Mouse (Mus musculus) spleen, postnatal 4 days (tissue): Measurements from ENCODE around the gene H2al1g.
"Not testable (repeated sequence)": the region's sequence is repeated elsewhere in the genome, so short reads cannot be mapped to it uniquely, and the experiment has no call there.

ENCODE experiments used
- DNase-seq, 2 experiments: peaks; one replicate each; pipeline ENCODE4 v3.0.0; 2022; ENCODE audit warnings: low spot score in 2 of 2

H2al1g gene

DNA sequence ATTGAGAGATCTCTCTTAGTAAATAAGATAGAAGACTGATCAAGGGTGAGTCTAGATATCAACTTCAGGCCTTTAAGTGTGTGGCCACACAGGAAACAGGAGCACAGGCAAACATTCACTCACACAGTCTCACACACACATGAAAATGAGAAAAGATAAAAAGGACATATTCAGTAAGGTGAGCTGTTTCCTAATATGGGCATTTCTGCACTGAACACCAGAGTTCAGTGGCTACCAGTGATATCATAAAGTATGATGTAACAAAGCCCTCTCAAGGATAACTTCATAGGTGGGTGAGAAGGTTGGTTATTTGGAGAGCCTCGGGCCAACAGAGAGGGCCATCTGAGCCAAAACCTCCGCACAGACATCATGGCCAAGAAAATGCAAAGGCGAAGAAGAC lies at the start of gene H2al1g:
Gene H2al1g (plus strand): TSS at position 301 of the 400 bp plus-strand sequence.
- DNase-seq = not testable (repeated sequence)

DNA sequence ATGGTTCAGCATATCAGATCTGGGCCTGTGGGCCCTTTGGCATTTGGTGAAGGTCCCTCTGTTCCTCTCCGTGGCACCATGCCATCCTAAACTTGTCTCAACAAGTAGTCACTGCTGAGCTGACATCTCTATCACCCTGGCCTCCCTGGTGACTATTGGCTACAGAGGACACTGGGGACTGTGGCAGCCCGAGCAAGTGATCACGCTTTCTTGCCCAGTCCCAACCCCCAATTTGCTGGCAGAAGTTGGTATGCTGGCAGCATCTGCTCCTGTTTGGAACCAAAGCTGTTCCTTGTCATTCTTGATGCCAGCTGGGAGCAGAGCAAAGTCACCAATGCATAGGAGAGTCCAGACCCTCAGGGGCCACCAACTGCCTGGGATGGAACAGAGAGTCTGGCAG lies 49.0 kb upstream of the H2al1g start:
- no peak for DNase-seq

DNA sequence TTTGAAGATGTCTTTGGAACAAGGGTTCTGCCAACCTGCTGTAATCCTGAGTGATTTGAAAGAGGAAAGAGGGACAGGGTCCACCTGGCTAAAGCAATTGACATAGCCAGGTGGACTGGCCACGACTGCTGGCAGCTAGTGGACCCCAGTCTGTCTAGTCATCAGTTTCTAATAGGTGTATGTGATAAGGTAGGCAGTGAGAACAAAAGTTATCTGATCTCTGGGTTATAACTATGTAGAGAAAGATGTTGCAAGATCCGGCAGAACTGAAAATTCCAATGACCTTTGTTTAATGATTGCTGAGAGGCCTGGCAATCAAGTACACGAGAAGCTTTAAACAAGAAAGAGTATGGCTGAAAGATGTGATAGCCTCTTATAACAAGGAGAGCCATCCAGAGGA lies 44.9 kb upstream of the H2al1g start:
- no peak for DNase-seq

DNA sequence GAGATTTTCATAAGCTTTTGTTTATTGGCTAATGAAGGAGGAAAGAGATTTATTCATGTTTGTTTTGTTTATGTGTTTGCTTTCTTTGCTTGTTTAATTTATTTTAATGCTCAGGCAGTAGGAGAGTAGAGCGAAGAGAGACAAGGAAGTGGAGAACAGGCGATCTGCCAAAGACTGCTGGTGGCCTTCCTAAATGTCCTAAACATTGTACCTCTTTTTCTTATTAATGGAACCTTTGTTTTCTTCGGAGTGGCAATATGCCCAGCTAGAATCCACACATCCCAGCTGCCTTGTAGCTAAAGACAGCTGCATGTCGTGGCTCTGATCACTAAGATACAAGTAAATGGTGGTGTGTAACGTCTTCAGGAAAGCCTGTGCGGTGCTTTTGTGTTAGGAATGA lies 41.0 kb upstream of the H2al1g start:
- no peak for DNase-seq

DNA sequence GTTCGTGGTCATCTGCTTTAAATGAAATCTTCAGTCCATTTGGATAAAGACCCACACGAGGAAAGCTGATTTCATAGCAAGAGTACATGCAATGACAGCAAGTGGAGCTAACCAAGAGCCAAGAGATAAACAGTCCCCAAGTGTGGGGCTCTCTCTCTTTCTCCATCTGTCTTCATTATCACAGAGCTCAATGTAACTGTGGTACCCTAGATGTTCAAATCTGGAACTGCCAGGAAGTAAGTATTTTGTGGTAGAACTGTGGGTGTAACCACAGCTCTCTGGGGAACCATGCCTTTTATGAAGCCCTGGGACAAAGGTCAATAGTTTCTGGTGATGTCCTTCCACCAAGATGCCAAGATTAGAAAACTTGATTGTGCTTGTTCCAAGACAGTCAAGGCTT lies 37.3 kb upstream of the H2al1g start:
- no peak for DNase-seq

DNA sequence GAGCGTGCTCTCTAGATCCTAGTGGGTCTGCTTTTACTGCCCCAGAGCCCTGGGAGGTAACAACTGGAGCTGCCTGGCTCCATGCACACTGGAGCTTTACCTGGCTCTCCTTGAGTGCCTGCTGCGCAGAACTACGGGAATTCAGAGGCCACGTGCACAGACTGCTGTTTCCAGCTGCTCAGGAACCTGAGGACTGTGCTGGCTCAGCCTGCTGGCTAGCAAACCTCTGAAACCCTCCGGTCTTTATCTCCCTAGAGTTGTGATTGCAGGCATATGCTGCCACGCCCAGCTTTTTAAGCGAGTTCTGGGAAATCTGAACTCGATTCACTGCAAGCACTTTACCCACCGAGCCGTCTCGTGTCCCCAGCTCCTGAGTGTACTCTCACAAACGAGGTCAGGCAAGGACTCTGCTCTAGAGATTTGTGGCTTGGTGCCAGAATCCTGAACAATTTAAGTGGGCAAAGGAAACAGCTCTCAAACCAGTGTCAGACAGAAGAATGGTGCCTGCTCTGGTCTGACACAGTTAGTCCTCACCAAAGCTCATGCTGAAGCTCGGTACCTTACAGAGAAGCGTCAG lies 29.7 kb upstream of the H2al1g start:
- no peak for DNase-seq

DNA sequence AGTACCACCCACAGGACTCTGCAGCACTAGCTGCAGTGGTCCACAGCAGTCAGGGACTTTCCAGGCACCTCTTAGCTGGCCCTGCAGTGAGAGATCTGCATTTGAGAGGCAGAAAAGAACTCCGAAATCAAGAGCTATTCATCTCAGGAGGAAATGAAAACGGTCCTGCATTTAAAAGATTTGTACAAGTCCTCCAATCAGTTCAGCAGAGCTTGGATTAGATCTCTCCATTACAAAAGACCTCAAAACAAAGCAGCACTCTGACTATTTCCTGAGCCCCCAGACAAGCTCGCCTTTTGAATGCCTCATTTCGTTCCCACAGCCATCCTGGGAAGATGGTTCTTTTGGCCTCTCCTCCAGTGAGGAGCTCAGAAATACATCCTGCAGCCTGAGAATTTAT lies 28.8 kb upstream of the H2al1g start:
- no peak for DNase-seq

DNA sequence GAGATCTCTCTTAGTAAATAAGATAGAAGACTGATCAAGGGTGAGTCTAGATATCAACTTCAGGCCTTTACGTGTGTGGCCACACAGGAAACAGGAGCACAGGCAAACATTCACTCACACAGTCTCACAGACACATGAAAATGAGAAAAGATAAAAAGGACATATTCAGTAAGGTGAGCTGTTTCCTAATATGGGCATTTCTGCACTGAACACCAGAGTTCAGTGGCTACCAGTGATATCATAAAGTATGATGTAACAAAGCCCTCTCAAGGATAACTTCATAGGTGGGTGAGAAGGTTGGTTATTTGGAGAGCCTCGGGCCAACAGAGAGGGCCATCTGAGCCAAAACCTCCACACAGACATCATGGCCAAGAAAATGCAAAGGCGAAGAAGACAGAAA lies 19.1 kb upstream of the H2al1g start, which contains the start of gene H2al1a:
Gene H2al1a (plus strand): TSS at position 301 of the 400 bp plus-strand sequence.
- DNase-seq = not testable (repeated sequence)

DNA sequence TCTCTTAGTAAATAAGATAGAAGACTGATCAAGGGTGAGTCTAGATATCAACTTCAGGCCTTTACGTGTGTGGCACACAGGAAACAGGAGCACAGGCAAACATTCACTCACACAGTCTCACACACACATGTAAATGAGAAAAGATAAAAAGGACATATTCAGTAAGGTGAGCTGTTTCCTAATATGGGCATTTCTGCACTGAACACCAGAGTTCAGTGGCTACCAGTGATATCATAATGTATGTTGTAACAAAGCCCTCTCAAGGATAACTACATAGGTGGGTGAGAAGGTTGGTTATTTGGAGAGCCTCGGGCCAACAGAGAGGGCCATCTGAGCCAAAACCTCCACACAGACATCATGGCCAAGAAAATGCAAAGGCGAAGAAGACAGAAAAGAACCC lies 15.9 kb upstream of the H2al1g start, which contains the start of gene H2al1b:
Gene H2al1b (plus strand): TSS at position 301 of the 400 bp plus-strand sequence.
- DNase-seq = not testable (repeated sequence)

DNA sequence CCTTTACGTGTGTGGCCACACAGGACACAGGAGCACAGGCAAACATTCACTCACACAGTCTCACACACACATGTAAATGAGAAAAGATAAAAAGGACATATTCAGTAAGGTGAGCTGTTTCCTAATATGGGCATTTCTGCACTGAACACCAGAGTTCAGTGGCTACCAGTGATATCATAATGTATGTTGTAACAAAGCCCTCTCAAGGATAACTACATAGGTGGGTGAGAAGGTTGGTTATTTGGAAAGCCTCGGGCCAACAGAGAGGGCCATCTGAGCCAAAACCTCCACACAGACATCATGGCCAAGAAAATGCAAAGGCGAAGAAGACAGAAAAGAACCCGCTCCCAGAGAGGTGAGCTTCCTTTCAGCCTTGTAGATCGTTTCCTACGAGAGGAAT lies 12.7 kb upstream of the H2al1g start, which contains the start of gene H2al1c:
Gene H2al1c (plus strand): TSS at position 301 of the 400 bp plus-strand sequence.
- DNase-seq = not testable (repeated sequence)

DNA sequence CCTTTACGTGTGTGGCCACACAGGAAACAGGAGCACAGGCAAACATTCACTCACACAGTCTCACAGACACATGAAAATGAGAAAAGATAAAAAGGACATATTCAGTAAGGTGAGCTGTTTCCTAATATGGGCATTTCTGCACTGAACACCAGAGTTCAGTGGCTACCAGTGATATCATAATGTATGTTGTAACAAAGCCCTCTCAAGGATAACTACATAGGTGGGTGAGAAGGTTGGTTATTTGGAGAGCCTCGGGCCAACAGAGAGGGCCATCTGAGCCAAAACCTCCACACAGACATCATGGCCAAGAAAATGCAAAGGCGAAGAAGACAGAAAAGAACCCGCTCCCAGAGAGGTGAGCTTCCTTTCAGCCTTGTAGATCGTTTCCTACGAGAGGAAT lies 9.5 kb upstream of the H2al1g start, which contains the start of gene H2al1d:
Gene H2al1d (plus strand): TSS at position 301 of the 400 bp plus-strand sequence.
- DNase-seq = not testable (repeated sequence)

DNA sequence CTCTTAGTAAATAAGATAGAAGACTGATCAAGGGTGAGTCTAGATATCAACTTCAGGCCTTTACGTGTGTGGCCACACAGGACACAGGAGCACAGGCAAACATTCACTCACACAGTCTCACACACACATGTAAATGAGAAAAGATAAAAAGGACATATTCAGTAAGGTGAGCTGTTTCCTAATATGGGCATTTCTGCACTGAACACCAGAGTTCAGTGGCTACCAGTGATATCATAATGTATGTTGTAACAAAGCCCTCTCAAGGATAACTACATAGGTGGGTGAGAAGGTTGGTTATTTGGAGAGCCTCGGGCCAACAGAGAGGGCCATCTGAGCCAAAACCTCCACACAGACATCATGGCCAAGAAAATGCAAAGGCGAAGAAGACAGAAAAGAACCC lies 6.4 kb upstream of the H2al1g start, which contains the start of gene H2al1e:
Gene H2al1e (plus strand): TSS at position 301 of the 400 bp plus-strand sequence.
- DNase-seq = not testable (repeated sequence)

DNA sequence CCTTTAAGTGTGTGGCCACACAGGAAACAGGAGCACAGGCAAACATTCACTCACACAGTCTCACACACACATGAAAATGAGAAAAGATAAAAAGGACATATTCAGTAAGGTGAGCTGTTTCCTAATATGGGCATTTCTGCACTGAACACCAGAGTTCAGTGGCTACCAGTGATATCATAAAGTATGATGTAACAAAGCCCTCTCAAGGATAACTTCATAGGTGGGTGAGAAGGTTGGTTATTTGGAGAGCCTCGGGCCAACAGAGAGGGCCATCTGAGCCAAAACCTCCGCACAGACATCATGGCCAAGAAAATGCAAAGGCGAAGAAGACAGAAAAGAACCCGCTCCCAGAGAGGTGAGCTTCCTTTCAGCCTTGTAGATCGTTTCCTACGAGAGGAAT lies 3.2 kb upstream of the H2al1g start, which contains the start of gene H2al1f:
Gene H2al1f (plus strand): TSS at position 301 of the 400 bp plus-strand sequence.
- not testable (repeated sequence) for DNase-seq

DNA sequence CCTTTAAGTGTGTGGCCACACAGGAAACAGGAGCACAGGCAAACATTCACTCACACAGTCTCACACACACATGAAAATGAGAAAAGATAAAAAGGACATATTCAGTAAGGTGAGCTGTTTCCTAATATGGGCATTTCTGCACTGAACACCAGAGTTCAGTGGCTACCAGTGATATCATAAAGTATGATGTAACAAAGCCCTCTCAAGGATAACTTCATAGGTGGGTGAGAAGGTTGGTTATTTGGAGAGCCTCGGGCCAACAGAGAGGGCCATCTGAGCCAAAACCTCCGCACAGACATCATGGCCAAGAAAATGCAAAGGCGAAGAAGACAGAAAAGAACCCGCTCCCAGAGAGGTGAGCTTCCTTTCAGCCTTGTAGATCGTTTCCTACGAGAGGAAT lies 3.1 kb downstream of the H2al1g start, which contains the start of gene H2al1h:
Gene H2al1h (plus strand): TSS at position 301 of the 400 bp plus-strand sequence.
- not testable (repeated sequence) for DNase-seq

DNA sequence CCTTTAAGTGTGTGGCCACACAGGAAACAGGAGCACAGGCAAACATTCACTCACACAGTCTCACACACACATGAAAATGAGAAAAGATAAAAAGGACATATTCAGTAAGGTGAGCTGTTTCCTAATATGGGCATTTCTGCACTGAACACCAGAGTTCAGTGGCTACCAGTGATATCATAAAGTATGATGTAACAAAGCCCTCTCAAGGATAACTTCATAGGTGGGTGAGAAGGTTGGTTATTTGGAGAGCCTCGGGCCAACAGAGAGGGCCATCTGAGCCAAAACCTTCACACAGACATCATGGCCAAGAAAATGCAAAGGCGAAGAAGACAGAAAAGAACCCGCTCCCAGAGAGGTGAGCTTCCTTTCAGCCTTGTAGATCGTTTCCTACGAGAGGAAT lies 6.3 kb downstream of the H2al1g start, which contains the start of gene H2al1i:
Gene H2al1i (plus strand): TSS at position 301 of the 400 bp plus-strand sequence.
- not testable (repeated sequence) for DNase-seq

DNA sequence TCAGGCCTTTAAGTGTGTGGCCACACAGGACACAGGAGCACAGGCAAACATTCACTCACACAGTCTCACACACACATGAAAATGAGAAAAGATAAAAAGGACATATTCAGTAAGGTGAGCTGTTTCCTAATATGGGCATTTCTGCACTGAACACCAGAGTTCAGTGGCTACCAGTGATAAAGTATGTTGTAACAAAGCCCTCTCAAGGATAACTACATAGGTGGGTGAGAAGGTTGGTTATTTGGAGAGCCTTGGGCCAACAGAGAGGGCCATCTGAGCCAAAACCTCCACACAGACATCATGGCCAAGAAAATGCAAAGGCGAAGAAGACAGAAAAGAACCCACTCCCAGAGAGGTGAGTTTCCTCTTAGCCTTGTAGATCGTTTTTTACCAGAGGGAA lies 9.5 kb downstream of the H2al1g start, which contains the start of gene H2al1j:
Gene H2al1j (plus strand): TSS at position 301 of the 400 bp plus-strand sequence.
- not testable (repeated sequence) for DNase-seq

DNA sequence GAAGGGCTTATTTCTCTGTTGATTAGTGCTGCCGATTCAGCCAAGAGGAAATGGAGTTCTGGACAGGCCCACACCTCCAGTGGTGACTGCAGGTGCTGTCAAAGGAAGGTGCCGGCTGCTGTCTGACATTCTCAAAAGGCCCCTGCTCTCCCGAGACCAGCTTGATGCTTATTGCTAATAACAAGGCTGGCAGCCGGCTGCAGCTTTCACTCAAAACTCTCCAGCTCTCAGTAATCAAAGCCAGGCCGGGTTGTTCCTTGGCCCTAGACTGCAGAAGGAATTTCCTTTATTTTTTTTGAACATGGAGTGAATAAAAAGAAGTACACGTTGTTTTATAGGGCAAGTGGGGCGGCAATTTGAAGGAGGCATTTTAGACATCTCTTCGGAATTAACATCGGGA lies 27.7 kb downstream of the H2al1g start:
- no peak for DNase-seq

DNA sequence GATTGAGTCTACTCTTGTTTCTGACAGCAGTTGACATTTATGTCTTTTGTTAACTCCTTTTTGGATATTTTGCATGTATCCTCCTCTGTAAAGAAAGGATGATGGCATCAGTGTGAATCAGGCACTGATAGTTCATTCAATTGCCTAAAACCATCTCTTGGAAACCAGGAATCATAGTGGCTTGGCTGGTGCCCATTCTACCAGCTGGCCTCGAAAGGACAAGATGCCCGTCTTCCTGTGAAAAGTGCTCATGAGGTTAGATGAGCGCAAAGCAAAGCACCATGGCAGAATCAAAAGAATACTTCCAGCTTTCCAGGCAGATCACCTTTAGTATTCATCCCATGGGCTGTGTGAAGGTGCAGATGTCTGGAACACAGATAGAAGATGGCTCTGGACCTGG lies 28.7 kb downstream of the H2al1g start:
- no peak for DNase-seq

DNA sequence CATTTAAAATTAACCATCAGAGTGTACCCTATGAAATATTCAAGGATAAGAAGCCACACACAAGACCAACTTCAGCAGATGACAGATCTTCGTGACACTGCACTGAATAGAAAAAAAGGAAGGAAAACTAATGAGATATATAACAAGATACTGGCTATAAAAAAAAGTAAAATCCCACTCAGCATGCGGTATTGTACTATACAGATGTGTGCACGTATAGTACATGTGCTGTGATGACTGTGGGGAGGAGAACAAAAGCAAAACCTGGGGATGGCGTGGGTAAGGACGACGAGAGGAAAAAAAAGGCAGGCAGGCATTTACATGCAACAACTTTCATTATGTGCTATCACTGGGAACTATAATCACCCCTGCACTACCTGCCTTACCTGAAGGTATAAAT lies 42.8 kb downstream of the H2al1g start:
- no peak for DNase-seq

DNA sequence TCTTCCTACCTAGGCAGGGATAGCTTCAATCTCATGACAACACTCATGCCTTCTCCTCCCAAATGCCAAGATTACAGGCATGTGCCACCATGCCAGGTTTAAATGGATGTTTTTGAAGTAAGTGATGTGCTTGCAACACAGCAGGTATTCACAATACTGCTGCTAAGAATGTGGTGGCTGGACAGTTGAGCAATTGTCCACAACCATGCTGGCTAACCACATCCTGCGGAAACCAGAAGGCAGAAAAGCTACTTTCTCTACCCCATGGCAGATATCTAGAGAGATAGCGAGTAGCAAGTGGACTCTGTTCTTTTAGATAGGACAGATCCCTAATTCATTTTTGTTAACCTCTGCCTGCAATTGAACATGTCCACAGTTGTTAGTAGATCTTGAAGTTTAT lies 43.2 kb downstream of the H2al1g start:
- DNase-seq = no peak

DNA sequence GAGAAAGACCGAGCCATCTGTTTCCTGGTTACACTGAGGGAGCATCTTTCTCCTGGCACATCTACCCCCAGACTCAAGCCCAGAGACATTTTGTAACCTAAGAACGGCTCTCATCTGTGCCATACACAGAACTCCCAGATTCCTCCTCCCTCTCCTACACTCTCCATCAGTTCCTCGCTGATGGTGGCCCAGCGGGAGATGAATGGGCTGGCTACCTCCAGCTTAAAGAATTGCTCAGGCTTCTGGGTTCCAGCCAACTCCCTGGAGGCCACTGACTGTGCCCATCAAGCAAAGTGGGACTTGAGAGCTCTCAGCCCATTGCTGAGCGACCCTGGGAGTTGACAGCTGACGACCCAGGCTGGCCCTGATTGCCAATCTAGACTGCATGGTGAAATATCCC lies 45.8 kb downstream of the H2al1g start:
- DNase-seq = no peak

DNA sequence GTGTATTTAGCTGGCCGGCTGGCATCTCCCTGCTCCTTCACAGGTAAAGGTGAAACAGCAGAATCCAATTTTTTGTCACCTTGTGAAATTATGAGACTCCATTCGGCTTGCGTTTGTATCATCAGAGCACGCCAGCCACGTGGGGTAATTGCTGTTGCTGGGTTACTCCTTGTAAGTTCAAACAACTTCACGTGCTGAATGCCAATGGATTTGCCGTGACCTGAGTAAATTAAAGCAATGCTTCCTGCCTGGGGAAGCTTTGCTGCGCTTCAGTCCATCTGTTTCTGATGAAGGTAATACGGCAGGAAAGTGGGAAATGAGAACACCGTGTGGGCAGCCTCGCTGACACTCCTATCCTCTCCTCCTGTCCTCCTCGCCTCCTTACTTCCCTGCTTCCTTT lies 47.1 kb downstream of the H2al1g start:
- no peak for DNase-seq
